Mouse (Mus musculus) MEL (cell line): ENCODE results near the gene Mef2d. TPM values are rescaled to one million over a fixed set of nuclear protein-coding genes. Genes with fewer than 3 reads are reported as not detected.
A peak's percentile ranks its signal among the peaks of the same experiment; 100 is the strongest.

Source experiments
- DNase-seq: peaks from one replicate; pipeline ENCODE4 v3.0.0; 2011; ENCODE audit warnings: low read depth, low spot score
- H3K27ac ChIP-seq: 2 replicates; pipeline ENCODE4 v1.5.1; 2012; ENCODE audit warnings: low read depth, mild to moderate bottlenecking, control low read depth, low read length, moderate library complexity; ENCODE audit not compliant: control insufficient read depth
- H3K27me3 ChIP-seq, 2 experiments: fragments of 150-350 bp in 1 of 2; sonication (generic) in 1 of 2; 2 replicates each; pipeline ENCODE4 v1.6.1; 2012; ENCODE audit warnings: low read length in 2 of 2, mild to moderate bottlenecking in 2 of 2, improper control_type of control experiment in 1 of 2, moderate library complexity in 1 of 2; ENCODE audit not compliant: insufficient read depth in 2 of 2, control insufficient read depth in 1 of 2
- H3K36me3 ChIP-seq, 2 experiments: 2 replicates each; pipeline ENCODE4 v1.6.1; 2012 to 2014; ENCODE audit warnings: low read length in 2 of 2, improper control_type of control experiment in 1 of 2, inconsistent platforms in 1 of 2, mild to moderate bottlenecking in 1 of 2; ENCODE audit not compliant: insufficient read depth in 2 of 2, control insufficient read depth in 1 of 2
- H3K4me1 ChIP-seq, 2 experiments: fragments of 150-350 bp in 1 of 2; sonication (generic) in 1 of 2; 2 replicates each; pipeline ENCODE4 v1.6.1; 2012; ENCODE audit warnings: low read length in 2 of 2, improper control_type of control experiment in 1 of 2, mild to moderate bottlenecking in 1 of 2; ENCODE audit not compliant: insufficient read depth in 2 of 2, control insufficient read depth in 1 of 2
- H3K4me3 ChIP-seq, 2 experiments: fragments of 150-350 bp in 1 of 2; sonication (generic) in 1 of 2; 2 replicates each; pipeline ENCODE4 v1.5.1; 2012; ENCODE audit warnings: low read depth in 2 of 2, low read length in 2 of 2, mild to moderate bottlenecking in 2 of 2, moderate library complexity in 2 of 2, control low read depth in 1 of 2, improper control_type of control experiment in 1 of 2; ENCODE audit not compliant: control insufficient read depth in 1 of 2, insufficient read depth in 1 of 2
- H3K79me2 ChIP-seq: 2 replicates; pipeline ENCODE4 v1.6.1; 2012; ENCODE audit warnings: mild to moderate bottlenecking, low read length, moderate library complexity; ENCODE audit not compliant: control insufficient read depth, poor library complexity, insufficient read depth
- H3K9ac ChIP-seq: 2 replicates; pipeline ENCODE4 v1.6.1; 2012; ENCODE audit warnings: low read depth, mild to moderate bottlenecking, control low read depth, low read length, moderate library complexity; ENCODE audit not compliant: control insufficient read depth, poor library complexity, severe bottlenecking
- H3K9me3 ChIP-seq: fragments of 150-350 bp; sonication (generic); replicated peaks from 2 replicates; pipeline ENCODE4 v1.6.1; 2012; ENCODE audit warnings: mild to moderate bottlenecking, low read length, improper control_type of control experiment, moderate library complexity; ENCODE audit not compliant: insufficient read depth
- CHD1 ChIP-seq: IDR thresholded peaks from 2 replicates; pipeline ENCODE4 v1.6.1; 2012; ENCODE audit warnings: low read depth, mild to moderate bottlenecking, inconsistent platforms, low read length, improper control_type of control experiment
- CTCF ChIP-seq, 3 experiments: IDR thresholded peaks in 2 of 3; conservative IDR thresholded peaks in 1 of 3; 2 replicates each; pipeline ENCODE4 v1.5.1; 2011 to 2012; ENCODE audit warnings: low read length in 3 of 3, low read depth in 2 of 3, mild to moderate bottlenecking in 2 of 3, improper control_type of control experiment in 1 of 3, inconsistent platforms in 1 of 3, mixed read lengths in 1 of 3, moderate library complexity in 1 of 3; ENCODE audit not compliant: control insufficient read depth in 1 of 3, insufficient read depth in 1 of 3, poor library complexity in 1 of 3, severe bottlenecking in 1 of 3
- ETS1 ChIP-seq: IDR thresholded peaks from 2 replicates; pipeline ENCODE4 v1.6.1; 2012; ENCODE audit warnings: low read depth, mild to moderate bottlenecking, inconsistent platforms, low read length, improper control_type of control experiment, moderate library complexity
- GABPA ChIP-seq: IDR thresholded peaks from 2 replicates; pipeline ENCODE4 v1.6.1; 2012; ENCODE audit warnings: low read depth, mild to moderate bottlenecking, inconsistent platforms, low read length, improper control_type of control experiment, moderate library complexity
- HCFC1 ChIP-seq: IDR thresholded peaks from 2 replicates; pipeline ENCODE4 v1.6.1; 2012; ENCODE audit warnings: low read depth, mild to moderate bottlenecking, inconsistent platforms, low read length, improper control_type of control experiment, moderate library complexity
- MAFK ChIP-seq: IDR thresholded peaks from 2 replicates; pipeline ENCODE4 v1.6.1; 2011; ENCODE audit warnings: low read depth, mild to moderate bottlenecking, low read length, improper control_type of control experiment, borderline replicate concordance
- MAX ChIP-seq: IDR thresholded peaks from 2 replicates; pipeline ENCODE4 v1.6.1; 2011; ENCODE audit warnings: low read length, improper control_type of control experiment
- MAZ ChIP-seq: IDR thresholded peaks from 2 replicates; pipeline ENCODE4 v1.6.1; 2012; ENCODE audit warnings: low read depth, mild to moderate bottlenecking, inconsistent platforms, low read length, improper control_type of control experiment
- MEF2A ChIP-seq: IDR thresholded peaks from 2 replicates; pipeline ENCODE4 v1.6.1; 2014; ENCODE audit warnings: low read depth, mild to moderate bottlenecking, inconsistent platforms, low read length, improper control_type of control experiment; ENCODE audit not compliant: poor library complexity, insufficient replicate concordance, severe bottlenecking; ENCODE audit errors: extremely low read depth
- MYC ChIP-seq: IDR thresholded peaks from 2 replicates; pipeline ENCODE4 v1.6.1; 2011; ENCODE audit warnings: low read depth, mild to moderate bottlenecking, low read length, improper control_type of control experiment, moderate library complexity
- NRF1 ChIP-seq: IDR thresholded peaks from 2 replicates; pipeline ENCODE4 v1.6.1; 2014; ENCODE audit warnings: low read depth, mild to moderate bottlenecking, inconsistent platforms, low read length, improper control_type of control experiment, moderate library complexity; ENCODE audit not compliant: poor library complexity, insufficient read depth, severe bottlenecking
- POLR2AphosphoS2 ChIP-seq: IDR thresholded peaks from 2 replicates; pipeline ENCODE4 v1.6.1; 2011; ENCODE audit warnings: low read length, improper control_type of control experiment
- RAD21 ChIP-seq: IDR thresholded peaks from 2 replicates; pipeline ENCODE4 v1.6.1; 2011; ENCODE audit warnings: mild to moderate bottlenecking, low read depth, low read length, improper control_type of control experiment
- RCOR1 ChIP-seq: IDR thresholded peaks from 2 replicates; pipeline ENCODE4 v1.6.1; 2012; ENCODE audit warnings: low read depth, mild to moderate bottlenecking, inconsistent platforms, low read length, improper control_type of control experiment
- SIN3A ChIP-seq: IDR thresholded peaks from 2 replicates; pipeline ENCODE4 v1.6.1; 2012; ENCODE audit warnings: low read length, improper control_type of control experiment, inconsistent platforms
- SMC3 ChIP-seq: IDR thresholded peaks from 2 replicates; pipeline ENCODE4 v1.6.1; 2011; ENCODE audit warnings: low read depth, low read length, improper control_type of control experiment
- TAL1 ChIP-seq: IDR thresholded peaks from 2 replicates; pipeline ENCODE4 v1.6.1; 2012; ENCODE audit warnings: mild to moderate bottlenecking, inconsistent platforms, low read length, moderate library complexity, mixed read lengths
- UBTF ChIP-seq: IDR thresholded peaks from 2 replicates; pipeline ENCODE4 v1.6.1; 2012; ENCODE audit warnings: low read depth, mild to moderate bottlenecking, inconsistent platforms, low read length, improper control_type of control experiment, moderate library complexity, borderline replicate concordance; ENCODE audit not compliant: insufficient read depth
- USF2 ChIP-seq, 2 experiments: IDR thresholded peaks; 2 replicates each; pipeline ENCODE4 v1.6.1; 2011 to 2012; ENCODE audit warnings: improper control_type of control experiment in 2 of 2, low read length in 2 of 2, borderline replicate concordance in 1 of 2, inconsistent platforms in 1 of 2, low read depth in 1 of 2, mild to moderate bottlenecking in 1 of 2; ENCODE audit not compliant: insufficient read depth in 1 of 2
- ZC3H11A ChIP-seq: IDR thresholded peaks from 2 replicates; pipeline ENCODE4 v1.6.1; 2012; ENCODE audit warnings: low read depth, mild to moderate bottlenecking, inconsistent platforms, low read length, improper control_type of control experiment
- ZNF384 ChIP-seq: IDR thresholded peaks from 2 replicates; pipeline ENCODE4 v1.6.1; 2012; ENCODE audit warnings: low read depth, mild to moderate bottlenecking, inconsistent platforms, low read length, improper control_type of control experiment
- polyA plus RNA-seq, 2 experiments: library from polyadenylated mRNA; stranded (reverse) in 1 of 2; unstranded in 1 of 2; fragments of >175 nt in 1 of 2; fragments of >200 nt in 1 of 2; gene quantifications; 2 replicates each; pipeline versions ENCODE4 v1.2.1 to v1.2.4; 2012; ENCODE audit warnings: low replicate concordance in 2 of 2, low read depth in 1 of 2; ENCODE audit not compliant: insufficient read length in 2 of 2, insufficient read depth in 1 of 2, missing spikeins in 1 of 2
- total RNA-seq: library from RNA; depleted of rRNA; stranded (reverse); fragments of 300-350 nt; gene quantifications from 2 replicates; pipeline ENCODE4 v1.2.3, GENCODE M21; 2012

Mef2d gene
- total and polyA plus RNA-seq, 3 experiments: 16.9 to 117 (median 71.4) TPM

DNA sequence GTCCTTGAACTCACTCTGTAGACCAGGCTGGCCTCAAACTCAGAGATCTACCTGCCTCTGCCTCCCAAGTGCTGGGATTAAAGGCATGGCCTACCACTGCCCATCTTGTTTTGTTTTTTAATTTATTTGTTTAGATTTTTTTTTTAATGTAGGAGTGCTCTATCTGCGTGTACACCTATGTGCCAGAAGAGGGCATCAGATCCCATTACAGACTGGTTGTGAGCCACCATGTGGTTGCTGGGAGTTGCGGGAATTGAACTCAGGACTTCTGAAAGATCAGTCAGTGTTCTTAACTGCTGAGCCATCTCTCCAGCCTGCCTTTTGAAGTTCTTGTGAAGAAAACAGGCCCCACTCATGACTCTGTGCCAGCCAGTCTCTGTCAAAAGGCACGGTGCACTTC, 44.3 kb downstream of the Mef2d start:
- Histone ChIP-seq H3K9me3 (no peaks in the 10 kb centered on the region), H3K79me2 (no peaks in the 10 kb centered on the region), H3K4me3 (no peak overlapping the region), H3K27me3 (no peaks in the 10 kb centered on the region; a peak in 1 of 4 replicates), H3K36me3 (peaks cover 0 to 3% of the 10 kb centered on the region in 2 experiments; a peak in 1 of 4 replicates), H3K4me1 (peaks cover 0 to 3% of the 10 kb centered on the region in 2 experiments; a peak in 3 of 4 replicates), H3K27ac (no peak overlapping the region), H3K9ac (no peak overlapping the region)
- peak; percentile 60 for DNase-seq
- TF ChIP-seq ZC3H11A: peak; percentile 28; the same call in 1 of the 2 replicates
- TF ChIP-seq RAD21: peak; percentile 24
- no peak for TF ChIP-seq CHD1
- TF ChIP-seq POLR2AphosphoS2: no peak
- TF ChIP-seq TAL1: no peak
- peak; percentile 74 for TF ChIP-seq MYC
- TF ChIP-seq ETS1: no peak
- TF ChIP-seq UBTF: no peak
- TF ChIP-seq MAFK: no peak
- TF ChIP-seq SMC3: peak; percentile 61
- TF ChIP-seq USF2 (IDR thresholded peaks at IDR 0.05; ENCODE audit: borderline replicate concordance in 1 of 2, insufficient read depth in 1 of 2, low read depth in 1 of 2, low read length in 2 of 2): no peak
- peak; percentile 21 to 71 (median 59); a peak in 5 of 6 replicates for TF ChIP-seq CTCF (IDR thresholded peaks at IDR 0.05 in 2 of 3, conservative IDR thresholded peaks at IDR 0.05 in 1 of 3; ENCODE audit: control insufficient read depth in 1 of 3, insufficient read depth in 1 of 3, low read depth in 2 of 3, low read length in 3 of 3, poor library complexity in 1 of 3, severe bottlenecking in 1 of 3)
- TF ChIP-seq MAZ: no peak
- no peak for TF ChIP-seq GABPA
- TF ChIP-seq MAX: no peak
- no peak for TF ChIP-seq RCOR1
- no peak for TF ChIP-seq HCFC1
- peak; percentile 65 for TF ChIP-seq ZNF384
- TF ChIP-seq SIN3A: no peak
- no peak for TF ChIP-seq NRF1
- TF ChIP-seq MEF2A: no peak
